Mouse (Mus musculus) ES-E14 (cell line): ENCODE measurements at regions not wholly inside any gene's neighbourhood (a gene's known extent, or its start where the extent isn't known, plus 50 kb on each side); places are given as distances from the start of the nearest gene placed in this dataset.

Source experiments
- DNase-seq: peaks from one replicate; pipeline ENCODE4 v3.0.0-alpha.2; 2013; ENCODE audit warnings: low read depth, low spot score
- H3K27ac ChIP-seq: 2 replicates; pipeline ENCODE4 v1.5.1; 2012; ENCODE audit warnings: low read depth, mild to moderate bottlenecking, low read length, moderate library complexity, mixed read lengths; ENCODE audit not compliant: poor library complexity, insufficient read depth, severe bottlenecking
- H3K36me3 ChIP-seq: 2 replicates; pipeline ENCODE4 v1.6.1; 2012; ENCODE audit warnings: mild to moderate bottlenecking, low read length, moderate library complexity, mixed read lengths; ENCODE audit not compliant: control insufficient read depth, poor library complexity, insufficient read depth, severe bottlenecking
- H3K4me1 ChIP-seq, 2 experiments: fragments of 150-350 bp in 1 of 2; sonication (generic) in 1 of 2; 2 replicates each; pipeline ENCODE4 v1.6.1; 2012; ENCODE audit warnings: low read length in 2 of 2, mild to moderate bottlenecking in 1 of 2, mixed read lengths in 1 of 2; ENCODE audit not compliant: control insufficient read depth in 2 of 2, insufficient read depth in 2 of 2, poor library complexity in 1 of 2
- H3K4me3 ChIP-seq, 2 experiments: fragments of 150-350 bp in 1 of 2; sonication (generic) in 1 of 2; 2 replicates each; pipeline ENCODE4 v1.5.1; 2012; ENCODE audit warnings: low read length in 2 of 2, low read depth in 1 of 2, mild to moderate bottlenecking in 1 of 2, mixed read lengths in 1 of 2; ENCODE audit not compliant: insufficient read depth in 1 of 2, poor library complexity in 1 of 2, severe bottlenecking in 1 of 2
- H3K9ac ChIP-seq: 2 replicates; pipeline ENCODE4 v1.6.1; 2012; ENCODE audit warnings: low read depth, mild to moderate bottlenecking, low read length, mixed read lengths; ENCODE audit not compliant: poor library complexity, insufficient read depth, severe bottlenecking
- H3K9me3 ChIP-seq: fragments of 150-350 bp; sonication (generic); 2 replicates; pipeline ENCODE4 v1.6.1; 2012; ENCODE audit warnings: low read depth, mild to moderate bottlenecking, low read length; ENCODE audit not compliant: control insufficient read depth, insufficient read depth
- CHD2 ChIP-seq: IDR thresholded peaks from 2 replicates; pipeline ENCODE4 v1.6.1; 2014; ENCODE audit warnings: mild to moderate bottlenecking, low read depth, low read length, inconsistent platforms
- HCFC1 ChIP-seq: IDR thresholded peaks from 2 replicates; pipeline ENCODE4 v1.6.1; 2012; ENCODE audit warnings: low read length, inconsistent platforms, borderline replicate concordance; ENCODE audit not compliant: insufficient read depth
- MAFK ChIP-seq: IDR thresholded peaks from 2 replicates; pipeline ENCODE4 v1.6.1; 2014; ENCODE audit warnings: mild to moderate bottlenecking, low read depth, low read length, inconsistent platforms; ENCODE audit not compliant: insufficient read depth
- ZC3H11A ChIP-seq: IDR thresholded peaks from 2 replicates; pipeline ENCODE4 v1.6.1; 2012; ENCODE audit warnings: low read depth, mild to moderate bottlenecking, inconsistent platforms, low read length, borderline replicate concordance
- ZNF384 ChIP-seq: IDR thresholded peaks from 2 replicates; pipeline ENCODE4 v1.6.1; 2012; ENCODE audit warnings: low read depth, low read length, inconsistent platforms
- in situ Hi-C, 2 experiments: fragments of 600-800 bp; cut with MboI; formaldehyde crosslinking; loops; one replicate each; pipeline ENCODE4 v1.15.1; 2025; ENCODE audit warnings: low sequenced_read_pairs in 2 of 2, inconsistent platforms in 1 of 2; ENCODE audit not compliant: unreplicated experiment in 2 of 2

DNA sequence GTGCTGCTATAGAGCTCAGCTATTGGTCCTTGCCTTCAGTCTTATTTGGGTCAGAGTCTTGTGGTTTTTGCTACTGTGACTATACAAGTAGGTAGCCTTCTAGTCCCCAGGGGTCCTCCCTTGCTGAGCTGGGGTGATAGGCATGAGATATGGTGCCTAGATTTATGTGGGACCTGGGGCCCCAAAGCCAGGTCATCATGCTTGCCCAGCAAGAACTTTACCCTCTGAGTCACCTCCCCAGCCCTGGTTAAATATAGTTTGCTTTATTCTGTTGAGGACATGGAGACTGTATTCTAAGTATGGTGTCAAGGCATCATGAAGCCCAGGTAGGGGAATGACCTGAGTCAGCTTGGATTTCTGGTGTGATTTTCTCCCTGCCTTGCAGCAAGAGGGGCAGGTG is 91.4 kb upstream of the Frmd4a start:
- no peak for TF ChIP-seq HCFC1
- H3K9me3 ChIP-seq = no peaks in the 10 kb centered on the region
- in situ Hi-C loops = no loop called here
- H3K4me1 ChIP-seq = no peaks in the 10 kb centered on the region
- H3K27ac ChIP-seq = no peak overlapping the region
- no peak overlapping the region for H3K9ac ChIP-seq
- no peak for DNase-seq
- no peaks in the 10 kb centered on the region for H3K36me3 ChIP-seq
- H3K4me3 ChIP-seq = no peak overlapping the region

DNA sequence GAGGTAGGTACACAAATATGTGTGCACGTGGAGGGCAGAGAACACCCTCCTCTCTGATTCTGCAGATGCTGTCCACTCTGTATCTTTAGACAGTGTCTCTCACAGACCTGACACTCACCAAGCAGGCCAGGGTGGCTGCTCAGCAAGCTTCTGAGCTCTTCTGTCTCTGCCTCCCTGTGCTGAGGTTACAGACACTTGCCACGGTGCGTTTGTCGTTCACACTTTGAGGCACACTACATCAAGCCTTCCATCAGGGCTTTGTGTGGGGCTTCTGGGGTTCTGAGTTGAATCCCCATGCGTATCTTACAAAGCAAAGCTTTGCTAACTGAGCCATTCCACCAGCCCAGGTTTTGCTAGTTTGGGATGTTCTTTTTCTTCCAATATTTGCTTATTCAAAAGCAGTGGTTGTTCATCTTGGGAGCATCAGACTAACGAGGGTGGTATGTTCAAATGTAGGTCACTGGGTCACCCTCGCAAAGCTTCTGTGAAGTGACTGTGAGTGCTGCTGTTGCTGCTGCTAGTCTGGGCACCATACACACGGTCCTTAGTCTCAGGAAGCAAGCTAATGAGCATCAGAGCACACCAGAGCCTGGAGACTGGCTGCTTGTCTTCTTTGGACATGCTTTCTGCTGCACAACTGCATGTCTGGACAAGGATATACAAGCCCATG is 90.2 kb upstream of the Frmd4a start:
- H3K9me3 ChIP-seq = no peaks in the 10 kb centered on the region
- no peaks in the 10 kb centered on the region for H3K4me1 ChIP-seq
- H3K4me3 ChIP-seq = no peak overlapping the region
- H3K9ac ChIP-seq = no peak overlapping the region
- no peak overlapping the region for H3K27ac ChIP-seq
- no peak for DNase-seq
- in situ Hi-C loops = no loop called here
- no peaks in the 10 kb centered on the region for H3K36me3 ChIP-seq
- TF ChIP-seq MAFK = no peak

DNA sequence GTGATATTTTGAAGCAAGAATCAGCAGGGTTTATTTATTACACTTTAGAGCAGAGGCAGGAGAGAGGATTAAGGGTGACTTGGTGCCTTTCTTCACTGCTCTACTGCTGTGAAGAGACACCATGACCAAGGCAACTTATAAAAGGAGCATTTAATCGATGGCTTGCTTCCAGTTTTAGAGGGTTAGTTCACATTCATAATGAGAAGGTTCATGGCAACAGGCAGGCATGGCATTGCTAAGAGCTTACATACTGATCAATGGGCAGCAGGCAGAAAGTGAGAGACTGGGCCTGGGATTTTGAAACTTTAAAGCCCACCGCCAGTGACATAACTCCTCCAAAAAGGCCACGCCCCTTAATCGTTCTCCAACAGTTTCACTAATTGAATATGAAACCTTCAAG is 89.7 kb upstream of the Frmd4a start:
- Histone ChIP-seq H3K27ac (no peak overlapping the region), H3K9me3 (no peaks in the 10 kb centered on the region), H3K9ac (no peak overlapping the region), H3K4me1 (no peaks in the 10 kb centered on the region), H3K36me3 (no peaks in the 10 kb centered on the region), H3K4me3 (no peak overlapping the region)
- in situ Hi-C loops = no loop called here
- no peak for DNase-seq
- TF ChIP-seq MAFK (no peak), ZNF384 (no peak), ZC3H11A (no peak), HCFC1 (no peak), CHD2 (no peak)

GRCm38 (mm10) chr2:3930650-3931049 is 86.9 kb upstream of the Frmd4a start:
- in situ Hi-C loops = no loop called here
- TF ChIP-seq ZNF384 (no peak), ZC3H11A (no peak), HCFC1 (no peak), MAFK (no peak), CHD2 (no peak)
- no peak for DNase-seq
- no peak overlapping the region for H3K4me3 ChIP-seq
- H3K9ac ChIP-seq = no peak overlapping the region
- H3K27ac ChIP-seq = no peak overlapping the region
- no peaks in the 10 kb centered on the region for H3K36me3 ChIP-seq
- no peaks in the 10 kb centered on the region for H3K9me3 ChIP-seq
- H3K4me1 ChIP-seq = no peaks in the 10 kb centered on the region

DNA sequence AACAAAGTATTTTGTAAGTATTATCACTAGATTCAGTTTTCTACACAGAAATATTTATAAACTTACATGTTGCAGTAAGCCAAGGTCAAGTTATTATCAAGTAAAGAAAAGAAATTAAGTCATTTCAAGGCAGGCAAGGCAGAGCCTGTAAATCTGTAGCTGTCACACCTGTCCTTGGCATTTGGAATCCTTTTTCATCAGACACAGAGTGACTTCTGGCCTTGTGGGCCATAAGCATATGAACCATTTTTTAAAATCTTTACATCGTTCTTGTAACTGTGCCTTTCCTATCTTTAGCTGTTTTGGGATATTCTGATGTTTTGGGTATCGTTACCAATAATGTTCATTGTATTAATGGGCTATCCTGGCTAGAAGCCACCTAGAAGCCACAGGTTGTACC is 76.7 kb upstream of the Frmd4a start:
- Histone ChIP-seq H3K9ac (no peak overlapping the region), H3K27ac (no peak overlapping the region), H3K36me3 (no peaks in the 10 kb centered on the region), H3K4me1 (no peaks in the 10 kb centered on the region), H3K4me3 (no peak overlapping the region), H3K9me3 (no peaks in the 10 kb centered on the region)
- TF ChIP-seq ZC3H11A (no peak), MAFK (no peak), ZNF384 (no peak), CHD2 (no peak)
- in situ Hi-C loops = no loop called here
- DNase-seq = no peak
